9 mouse cellular contexts compared by ENCODE assay signal in the genomic region with DNA sequence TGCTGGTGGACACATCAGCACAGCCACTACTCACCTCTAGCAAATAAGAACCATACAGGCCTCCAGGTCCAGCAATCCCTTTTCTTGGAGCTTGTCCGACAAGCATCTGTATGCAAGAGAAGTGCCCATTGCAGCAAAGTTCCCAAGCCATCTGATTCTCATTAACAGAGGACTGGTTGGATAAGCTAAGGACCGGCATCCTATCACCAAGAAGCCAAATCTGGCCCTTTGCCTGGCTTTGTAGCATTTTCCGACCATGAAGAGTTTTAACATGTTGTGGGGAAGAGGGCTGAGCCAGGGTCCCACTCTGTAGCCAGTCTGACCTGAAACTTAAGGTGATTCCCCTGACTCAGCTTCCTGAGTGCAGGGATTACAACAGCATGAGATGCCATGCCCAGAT.
"Had no signal": no experiment of that assay in that cellular context is flagged by ENCODE, and none has a peak within 500 bp of the region (broad histone marks: within the 10 kb centered on the region; RNA-seq: fewer than 3 reads in every experiment).

No protein-coding gene starts in this region.

- H3K9ac ChIP-seq: kidney, embryonic 15.5 days; liver, embryonic 14.5 days; neural tube, embryonic 12.5 days had no signal

- H3K27me3 ChIP-seq: kidney, embryonic 15.5 days; neural tube, embryonic 12.5 days had no signal

- DNase-seq: kidney, postnatal 14 days; lung, adult 18-20 months; midbrain, embryonic 14.5 days; thymus, postnatal 36 days had no signal

- H3K9me3 ChIP-seq: kidney, embryonic 15.5 days; neural tube, embryonic 12.5 days had no signal

- H3K4me3 ChIP-seq: kidney, embryonic 15.5 days; left cerebral cortex, adult 2 months; neural tube, embryonic 12.5 days had no signal

- H3K4me1 ChIP-seq: neural tube, embryonic 12.5 days had no signal

- H3K4me2 ChIP-seq: kidney, embryonic 15.5 days; neural tube, embryonic 12.5 days had no signal

- H3K36me3 ChIP-seq: kidney, embryonic 15.5 days; neural tube, embryonic 12.5 days had no signal

- H3K27ac ChIP-seq: kidney, embryonic 15.5 days; left cerebral cortex, adult 2 months; liver, embryonic 14.5 days; neural tube, embryonic 12.5 days; stomach, postnatal 0 days had no signal
